Mouse (Mus musculus) CH12.LX (cell line): Measurements from ENCODE around the gene Akap7. TPM values are rescaled to one million over a fixed set of nuclear protein-coding genes. Genes with fewer than 3 reads are reported as not detected.

ENCODE experiments used
- DNase-seq: peaks from one replicate; pipeline ENCODE4 v3.0.0-alpha.2; 2013; ENCODE audit errors: extremely low read depth
- H3K27ac ChIP-seq: 2 replicates; pipeline ENCODE4 v1.5.1; 2012; ENCODE audit warnings: low read depth, mild to moderate bottlenecking, control low read depth, moderate library complexity; ENCODE audit not compliant: insufficient read depth
- H3K27me3 ChIP-seq: replicated peaks from 2 replicates; pipeline ENCODE3; 2012; ENCODE audit warnings: inconsistent platforms
- H3K36me3 ChIP-seq, 2 experiments: replicated peaks in 1 of 2; 2 replicates each; pipeline versions ENCODE3 to v1.6.1; 2012; ENCODE audit warnings: inconsistent platforms in 1 of 2, low read length in 1 of 2, mild to moderate bottlenecking in 1 of 2, mixed read lengths in 1 of 2, moderate library complexity in 1 of 2; ENCODE audit not compliant: control insufficient read depth in 1 of 2, insufficient read depth in 1 of 2
- H3K4me1 ChIP-seq, 2 experiments: 2 replicates each; pipeline ENCODE4 v1.6.1; 2012; ENCODE audit warnings: inconsistent platforms in 1 of 2, moderate library complexity in 1 of 2; ENCODE audit not compliant: insufficient read depth in 2 of 2, control insufficient read depth in 1 of 2
- H3K4me2 ChIP-seq: 2 replicates; pipeline ENCODE4 v1.6.1; 2012; ENCODE audit warnings: low read depth, mild to moderate bottlenecking, control low read depth; ENCODE audit not compliant: poor library complexity, insufficient read depth, severe bottlenecking
- H3K4me3 ChIP-seq, 3 experiments: fragments of 150-350 bp in 1 of 3; sonication (generic) in 1 of 3; replicated peaks in 1 of 3; 2 replicates each; pipeline versions ENCODE3 to v1.5.1; 2011 to 2012; ENCODE audit warnings: low read depth in 2 of 3, low read length in 2 of 3, mild to moderate bottlenecking in 2 of 3, moderate library complexity in 2 of 3, control low read depth in 1 of 3, improper control_type of control experiment in 1 of 3, inconsistent platforms in 1 of 3, mixed read lengths in 1 of 3; ENCODE audit not compliant: poor library complexity in 1 of 3
- H3K79me2 ChIP-seq: replicated peaks from 2 replicates; pipeline ENCODE4 v1.6.1; 2012; ENCODE audit warnings: mild to moderate bottlenecking, moderate library complexity; ENCODE audit not compliant: control insufficient read depth, poor library complexity, insufficient read depth, severe bottlenecking; ENCODE audit errors: extremely low read depth
- H3K9ac ChIP-seq: 2 replicates; pipeline ENCODE4 v1.6.1; 2012; ENCODE audit warnings: low read depth, mild to moderate bottlenecking, control low read depth, moderate library complexity; ENCODE audit not compliant: insufficient read depth
- H3K9me3 ChIP-seq: replicated peaks from 2 replicates; pipeline ENCODE3; 2012; ENCODE audit warnings: low read length, inconsistent platforms, mixed read lengths
- CHD2 ChIP-seq: IDR thresholded peaks from 2 replicates; pipeline ENCODE4 v1.6.1; 2011; ENCODE audit warnings: low read length, improper control_type of control experiment
- CTCF ChIP-seq, 2 experiments: IDR thresholded peaks in 1 of 2; conservative IDR thresholded peaks in 1 of 2; 2 replicates each; pipeline ENCODE4 v1.5.1; 2011 to 2012; ENCODE audit warnings: low read depth in 2 of 2, low read length in 2 of 2, improper control_type of control experiment in 1 of 2, inconsistent platforms in 1 of 2, mild to moderate bottlenecking in 1 of 2, moderate library complexity in 1 of 2
- E2F4 ChIP-seq: IDR thresholded peaks from 2 replicates; pipeline ENCODE4 v1.6.1; 2011; ENCODE audit warnings: low read depth, low read length, improper control_type of control experiment; ENCODE audit not compliant: insufficient replicate concordance
- ELF1 ChIP-seq: IDR thresholded peaks from 2 replicates; pipeline ENCODE4 v1.6.1; 2014; ENCODE audit warnings: low read depth, mild to moderate bottlenecking, inconsistent platforms, low read length, improper control_type of control experiment
- GABPA ChIP-seq: IDR thresholded peaks from 2 replicates; pipeline ENCODE4 v1.6.1; 2012; ENCODE audit warnings: low read depth, low read length, improper control_type of control experiment, inconsistent platforms; ENCODE audit not compliant: insufficient replicate concordance
- IRF4 ChIP-seq: IDR thresholded peaks from 2 replicates; pipeline ENCODE4 v1.6.1; 2014; ENCODE audit warnings: low read depth, mild to moderate bottlenecking, inconsistent platforms, low read length, improper control_type of control experiment
- JUN ChIP-seq: IDR thresholded peaks from 2 replicates; pipeline ENCODE4 v1.6.1; 2011; ENCODE audit warnings: low read depth, mild to moderate bottlenecking, low read length, improper control_type of control experiment, moderate library complexity; ENCODE audit not compliant: insufficient read depth
- JUND ChIP-seq: conservative IDR thresholded peaks from 2 replicates; pipeline ENCODE4 v1.6.1; 2011; ENCODE audit warnings: low read depth, low read length, improper control_type of control experiment
- KAT2A ChIP-seq: IDR thresholded peaks from 2 replicates; pipeline ENCODE4 v1.6.1; 2012; ENCODE audit warnings: low read length, improper control_type of control experiment, inconsistent platforms; ENCODE audit not compliant: insufficient replicate concordance
- MAFK ChIP-seq: IDR thresholded peaks from 2 replicates; pipeline ENCODE4 v1.6.1; 2011; ENCODE audit warnings: low read length, improper control_type of control experiment; ENCODE audit not compliant: insufficient replicate concordance
- MAX ChIP-seq: IDR thresholded peaks from 2 replicates; pipeline ENCODE4 v1.6.1; 2011; ENCODE audit warnings: low read length, improper control_type of control experiment
- MXI1 ChIP-seq: IDR thresholded peaks from 2 replicates; pipeline ENCODE4 v1.6.1; 2011; ENCODE audit warnings: mild to moderate bottlenecking, low read depth, low read length, improper control_type of control experiment
- RAD21 ChIP-seq: IDR thresholded peaks from 2 replicates; pipeline ENCODE4 v1.6.1; 2011; ENCODE audit warnings: low read depth, mild to moderate bottlenecking, low read length, improper control_type of control experiment, moderate library complexity
- RCOR1 ChIP-seq: conservative IDR thresholded peaks from 2 replicates; pipeline ENCODE4 v1.6.1; 2012; ENCODE audit warnings: low read depth, mild to moderate bottlenecking, inconsistent platforms, low read length, improper control_type of control experiment
- SMC3 ChIP-seq: IDR thresholded peaks from 2 replicates; pipeline ENCODE4 v1.6.1; 2011; ENCODE audit warnings: low read depth, low read length, improper control_type of control experiment
- TBP ChIP-seq: conservative IDR thresholded peaks from 2 replicates; pipeline ENCODE4 v1.6.1; 2011; ENCODE audit warnings: low read depth, low read length, improper control_type of control experiment
- TCF12 ChIP-seq: IDR thresholded peaks from 2 replicates; pipeline ENCODE4 v1.6.1; 2014; ENCODE audit warnings: low read depth, mild to moderate bottlenecking, inconsistent platforms, low read length, improper control_type of control experiment
- USF2 ChIP-seq: conservative IDR thresholded peaks from 2 replicates; pipeline ENCODE4 v1.6.1; 2011; ENCODE audit warnings: low read depth, low read length, improper control_type of control experiment
- ZC3H11A ChIP-seq: IDR thresholded peaks from 2 replicates; pipeline ENCODE4 v1.6.1; 2012; ENCODE audit warnings: low read depth, mild to moderate bottlenecking, inconsistent platforms, low read length, improper control_type of control experiment
- ZKSCAN1 ChIP-seq: IDR thresholded peaks from 2 replicates; pipeline ENCODE4 v1.6.1; 2012; ENCODE audit warnings: low read depth, inconsistent platforms, low read length, improper control_type of control experiment, borderline replicate concordance
- dilution Hi-C: fragments of 300-500 bp; cut with MboI; formaldehyde crosslinking; loops from 2 replicates; pipeline ENCODE4 v1.14.3; 2020; ENCODE audit warnings: low sequenced_read_pairs; ENCODE audit not compliant: extremely low pct_unique_long_range_greater_than_20kb, extremely low pct_ligation_motif_present
- in situ Hi-C: fragments of 300-500 bp; cut with MboI; formaldehyde crosslinking; loops from 3 replicates; pipeline ENCODE4 v1.14.3; 2019; ENCODE audit warnings: low sequenced_read_pairs, low pct_ligation_motif_present, low pct_unique_long_range_greater_than_20kb, mixed read lengths
- polyA plus RNA-seq: library from polyadenylated mRNA; unstranded; fragments of >175 nt; gene quantifications from 2 replicates; pipeline ENCODE4 v1.2.1, GENCODE M21; 2012; ENCODE audit warnings: low read depth; ENCODE audit not compliant: insufficient read length
- total RNA-seq, 2 experiments: library from RNA; depleted of rRNA; stranded (reverse); fragments of 300-350 nt in 1 of 2; fragments of >200 nt in 1 of 2; gene quantifications; 2 replicates each; pipeline ENCODE4 v1.2.3; 2012 to 2014

The Akap7 gene
- total and polyA plus RNA-seq, 3 experiments: 6.2 to 12.1 (median 7.1) TPM

DNA sequence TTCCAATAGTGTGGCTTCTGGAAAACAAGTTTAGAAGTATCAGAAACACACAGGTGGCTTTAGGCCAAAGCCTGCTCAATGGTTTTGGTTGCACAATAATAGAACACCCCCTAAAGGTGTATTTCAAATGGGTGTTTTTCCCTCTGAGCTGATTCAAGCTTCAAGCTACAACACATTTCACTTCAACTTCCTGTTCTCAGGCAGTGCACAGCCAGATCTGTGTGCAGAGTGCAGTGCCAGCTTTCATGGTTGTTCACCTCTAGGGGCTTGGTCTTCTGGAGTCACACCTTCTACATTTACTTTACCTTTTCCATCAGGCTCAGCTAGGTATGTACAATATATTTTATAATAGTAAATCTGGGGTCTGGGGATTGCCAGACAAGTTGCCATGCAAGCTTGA lies 35.1 kb upstream of the Akap7 start:
- dilution Hi-C loops: no loop called here

GRCm38 (mm10) chr10:25340675-25341074 lies 33.0 kb upstream of the Akap7 start:
- Histone ChIP-seq H3K9ac (no peak overlapping the region), H3K36me3 (no peaks in the 10 kb centered on the region), H3K9me3 (no peaks in the 10 kb centered on the region), H3K79me2 (no peaks in the 10 kb centered on the region), H3K27me3 (no peaks in the 10 kb centered on the region), H3K4me3 (no peak overlapping the region), H3K27ac (no peak overlapping the region), H3K4me2 (no peak overlapping the region), H3K4me1 (peaks cover 0 to 11% of the 10 kb centered on the region in 2 experiments; a peak in 2 of 4 replicates)
- TF ChIP-seq MXI1: no peak
- no peak for TF ChIP-seq USF2
- TF ChIP-seq MAFK: no peak
- TF ChIP-seq E2F4: no peak
- no peak for TF ChIP-seq MAX
- TF ChIP-seq CTCF (conservative IDR thresholded peaks at IDR 0.05 in 1 of 2, IDR thresholded peaks at IDR 0.05 in 1 of 2; ENCODE audit: low read depth in 2 of 2, low read length in 2 of 2): no peak
- TF ChIP-seq RCOR1: no peak
- TF ChIP-seq JUN: no peak
- TF ChIP-seq CHD2: no peak
- TF ChIP-seq IRF4: no peak
- no peak for TF ChIP-seq TCF12
- TF ChIP-seq ELF1: no peak
- TF ChIP-seq JUND: no peak
- TF ChIP-seq RAD21: no peak
- no peak for TF ChIP-seq SMC3
- no peak for TF ChIP-seq ZC3H11A
- TF ChIP-seq ZKSCAN1: no peak
- TF ChIP-seq KAT2A: no peak
- TF ChIP-seq GABPA: no peak
- no peak for TF ChIP-seq TBP
- DNase-seq: no peak
- dilution Hi-C loops: no loop called here
- in situ Hi-C loops: no loop called here

More for the DNA sequence above, 35.1 kb upstream of the Akap7 start:
- no peak for TF ChIP-seq CTCF (conservative IDR thresholded peaks at IDR 0.05 in 1 of 2, IDR thresholded peaks at IDR 0.05 in 1 of 2; ENCODE audit: low read depth in 2 of 2, low read length in 2 of 2)
- no peak for TF ChIP-seq ZC3H11A
- in situ Hi-C loops: no loop called here
- no peak overlapping the region for H3K4me3 ChIP-seq
- no peak overlapping the region for H3K9ac ChIP-seq
- H3K36me3 ChIP-seq: no peaks in the 10 kb centered on the region
- H3K27me3 ChIP-seq: no peaks in the 10 kb centered on the region
- no peak overlapping the region for H3K27ac ChIP-seq
- peaks cover 0 to 11% of the 10 kb centered on the region in 2 experiments; a peak in 2 of 4 replicates for H3K4me1 ChIP-seq
- DNase-seq: no peak
- H3K4me2 ChIP-seq: no peak overlapping the region
- no peaks in the 10 kb centered on the region for H3K9me3 ChIP-seq
- H3K79me2 ChIP-seq: no peaks in the 10 kb centered on the region
